Mouse (Mus musculus): Measurements from ENCODE around the gene Smg5.

GRCm38 (mm10) chr3:88398666-88399065 is 62.6 kb downstream of the Smg5 start:
- TF ChIP-seq CTCF (IDR thresholded peaks at IDR 0.05; ENCODE audit: low read depth, low read length) (no peak), POLR2A (IDR thresholded peaks at IDR 0.05; ENCODE audit: extremely low read depth, insufficient read depth, low read length) (no peak)
